Mouse (Mus musculus) adrenal gland, adult (tissue): ENCODE measurements around the gene Zfp936.
A peak's percentile ranks its signal among the peaks of the same experiment; 100 is the strongest.
"Not testable (repeated sequence)": the region's sequence is repeated elsewhere in the genome, so short reads cannot be mapped to it uniquely, and the experiment has no call there.

Experiments used
- DNase-seq, 2 experiments: peaks; one replicate each; pipeline ENCODE4 v3.0.0; 2022 to 2023; ENCODE audit warnings: low spot score in 1 of 2; ENCODE audit not compliant: inconsistent age in 2 of 2

Gene Zfp936

GRCm38 (mm10) chr7:43113929-43114328, at the start of gene Zfp936:
Gene Zfp936 (plus strand): TSS chr7:43114229.
- not testable (repeated sequence) for DNase-seq

GRCm38 (mm10) chr7:43077831-43078230, 36.2 kb upstream of the Zfp936 start:
- DNase-seq, result no peak

- not testable (repeated sequence) for DNase-seq
These were observed 14.7 kb downstream of the Zfp936 start for GRCm38 (mm10) chr7:43128691-43129090.

GRCm38 (mm10) chr7:43164121-43164520, 50.1 kb downstream of the Zfp936 start:
- DNase-seq, result not testable (repeated sequence)

GRCm38 (mm10) chr7:43167101-43167500, 53.1 kb downstream of the Zfp936 start:
- DNase-seq, result not testable (repeated sequence)

DNA sequence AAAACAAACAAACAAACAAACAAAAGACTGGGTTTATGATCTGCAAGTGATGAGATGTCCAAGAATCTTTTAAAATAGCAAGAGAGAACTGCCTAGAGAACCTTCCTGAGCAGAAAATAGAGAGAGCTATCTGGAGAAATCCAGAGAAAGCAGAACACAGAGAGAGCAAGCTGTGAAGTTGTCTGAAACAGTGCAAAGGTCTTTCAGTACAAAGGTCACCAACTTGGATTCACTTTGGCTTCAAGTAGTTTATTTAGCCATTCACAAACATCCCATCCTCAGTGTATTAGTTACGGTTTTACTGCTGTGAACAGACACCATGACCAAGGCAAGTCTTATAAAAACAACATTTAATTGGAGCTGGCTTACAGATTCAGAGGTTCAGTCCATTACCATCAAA, 53.8 kb downstream of the Zfp936 start:
- not testable (repeated sequence) for DNase-seq

DNA sequence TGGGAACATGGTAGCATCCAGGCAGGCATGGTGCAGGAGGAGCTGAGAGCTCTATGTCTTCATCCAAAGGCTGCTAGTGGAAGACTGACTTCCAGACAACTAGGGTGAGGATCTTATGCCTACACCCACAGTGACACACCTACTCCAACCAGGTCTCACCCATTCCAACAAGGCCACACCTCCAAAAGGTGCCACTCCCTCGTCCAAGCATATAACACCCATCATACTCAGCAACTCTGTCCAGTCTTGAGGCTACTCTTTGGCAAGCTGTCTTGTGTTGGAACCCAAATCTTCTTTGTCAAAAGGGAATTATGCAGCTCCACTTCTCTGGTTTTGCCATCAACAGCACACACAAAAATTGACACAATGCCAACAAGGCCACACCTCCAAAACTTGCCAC, 54.2 kb downstream of the Zfp936 start:
- not testable (repeated sequence) for DNase-seq

DNA sequence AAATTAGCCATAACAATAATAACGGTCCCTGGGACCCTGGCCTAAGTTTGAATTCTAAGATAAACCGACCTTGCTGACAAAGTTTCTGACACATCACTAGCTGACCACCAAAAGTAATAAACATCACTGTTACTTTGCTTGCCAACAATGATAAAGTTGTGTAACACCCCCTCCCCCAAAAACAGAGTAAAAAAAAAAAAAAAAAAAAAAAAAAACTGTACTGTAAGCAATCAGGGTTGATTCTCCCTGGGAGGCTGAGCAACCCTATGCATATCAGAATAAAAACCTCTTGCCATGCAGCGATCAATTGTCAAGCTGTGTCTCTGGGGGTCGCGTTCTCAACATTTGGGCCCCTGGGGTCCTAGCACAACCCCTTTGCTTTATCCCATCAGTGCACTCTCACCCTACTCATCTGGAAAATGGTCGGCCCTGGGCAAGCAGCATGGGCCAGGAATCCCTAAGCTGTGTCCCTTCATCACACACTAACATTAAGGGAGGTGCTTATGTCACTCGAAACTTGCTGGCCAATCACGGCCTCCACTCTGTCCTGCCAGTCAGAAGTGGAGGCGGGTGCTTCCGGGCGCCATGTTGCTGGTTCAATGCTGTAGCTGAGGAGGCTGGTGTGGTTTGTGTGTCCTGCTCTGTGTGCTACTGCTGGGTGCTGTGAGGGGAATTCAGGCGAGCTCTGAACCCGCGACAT, 63.1 kb downstream of the Zfp936 start:
- DNase-seq, result no peak

DNA sequence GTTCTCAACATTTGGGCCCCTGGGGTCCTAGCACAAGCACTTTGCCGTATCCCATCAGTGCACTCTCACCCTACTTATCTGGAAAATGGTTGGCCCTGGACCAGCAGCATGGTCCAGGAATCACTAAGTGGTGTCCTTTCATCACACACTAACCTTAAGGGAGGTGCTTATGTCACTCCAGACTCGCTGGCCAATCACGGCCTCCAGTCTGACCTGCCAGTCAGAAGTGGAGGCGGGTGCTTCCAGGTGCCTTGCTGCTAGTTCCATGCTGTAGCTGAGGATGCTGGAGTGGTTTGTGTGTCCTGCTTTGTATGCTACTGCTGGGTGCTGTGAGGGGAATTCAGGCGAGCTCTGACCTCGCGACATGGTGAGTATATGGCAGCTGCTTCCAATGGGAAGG, 99.8 kb downstream of the Zfp936 start:
- DNase-seq, result peak; percentile 18 to 19
